In genomic region chr7:64949465-64949864, GRCm38 (mm10) we compare ENCODE assay signal across 17 mouse cellular contexts.
"Had no signal": no experiment of that assay in that cellular context is flagged by ENCODE, and none has a peak within 500 bp of the region (broad histone marks: within the 10 kb centered on the region; RNA-seq: fewer than 3 reads in every experiment).

No protein-coding gene starts in this region.

- DNase-seq: liver, postnatal 0 days; lung, adult 2 months; lung, postnatal 14 days; lung, postnatal 36 days; right cerebral cortex, postnatal 14 days; thymus, adult 2 months; thymus, postnatal 25 days; thymus, postnatal 4 days had no signal

- H3K9ac ChIP-seq: liver, embryonic 15.5 days; liver, postnatal 0 days; lung, embryonic 15.5 days; midbrain, embryonic 13.5 days; midbrain, embryonic 15.5 days; neural tube, embryonic 12.5 days had no signal

- ATAC-seq: liver, postnatal 0 days; lung, postnatal 0 days had no signal

- H3K36me3 ChIP-seq: liver, embryonic 15.5 days; lung, embryonic 15.5 days; midbrain, embryonic 13.5 days; midbrain, embryonic 15.5 days; neural tube, embryonic 12.5 days had no signal

- H3K9me3 ChIP-seq: liver, embryonic 15.5 days; lung, embryonic 15.5 days; megakaryocyte, embryonic 14.5 days; midbrain, embryonic 13.5 days; midbrain, embryonic 15.5 days; neural tube, embryonic 12.5 days had no signal

- H3K4me2 ChIP-seq: liver, embryonic 15.5 days; lung, embryonic 15.5 days; midbrain, embryonic 11.5 days; midbrain, embryonic 13.5 days; neural tube, embryonic 12.5 days had no signal

- H3K27ac ChIP-seq: liver, embryonic 15.5 days; lung, embryonic 15.5 days; macrophage; midbrain, embryonic 13.5 days; midbrain, embryonic 15.5 days; neural tube, embryonic 12.5 days had no signal

- H3K27me3 ChIP-seq: liver, embryonic 15.5 days; lung, embryonic 15.5 days; midbrain, embryonic 13.5 days; neural tube, embryonic 12.5 days had no signal

- H3K4me1 ChIP-seq: liver, embryonic 15.5 days; lung, embryonic 15.5 days; megakaryocyte, embryonic 14.5 days; neural tube, embryonic 12.5 days had no signal

- H3K4me3 ChIP-seq: liver, embryonic 15.5 days; lung, embryonic 15.5 days; megakaryocyte, embryonic 14.5 days; midbrain, embryonic 13.5 days; midbrain, embryonic 15.5 days; neural tube, embryonic 12.5 days had no signal
